Mouse (Mus musculus): ENCODE results near the gene Efcc1.

Gene Efcc1

DNA sequence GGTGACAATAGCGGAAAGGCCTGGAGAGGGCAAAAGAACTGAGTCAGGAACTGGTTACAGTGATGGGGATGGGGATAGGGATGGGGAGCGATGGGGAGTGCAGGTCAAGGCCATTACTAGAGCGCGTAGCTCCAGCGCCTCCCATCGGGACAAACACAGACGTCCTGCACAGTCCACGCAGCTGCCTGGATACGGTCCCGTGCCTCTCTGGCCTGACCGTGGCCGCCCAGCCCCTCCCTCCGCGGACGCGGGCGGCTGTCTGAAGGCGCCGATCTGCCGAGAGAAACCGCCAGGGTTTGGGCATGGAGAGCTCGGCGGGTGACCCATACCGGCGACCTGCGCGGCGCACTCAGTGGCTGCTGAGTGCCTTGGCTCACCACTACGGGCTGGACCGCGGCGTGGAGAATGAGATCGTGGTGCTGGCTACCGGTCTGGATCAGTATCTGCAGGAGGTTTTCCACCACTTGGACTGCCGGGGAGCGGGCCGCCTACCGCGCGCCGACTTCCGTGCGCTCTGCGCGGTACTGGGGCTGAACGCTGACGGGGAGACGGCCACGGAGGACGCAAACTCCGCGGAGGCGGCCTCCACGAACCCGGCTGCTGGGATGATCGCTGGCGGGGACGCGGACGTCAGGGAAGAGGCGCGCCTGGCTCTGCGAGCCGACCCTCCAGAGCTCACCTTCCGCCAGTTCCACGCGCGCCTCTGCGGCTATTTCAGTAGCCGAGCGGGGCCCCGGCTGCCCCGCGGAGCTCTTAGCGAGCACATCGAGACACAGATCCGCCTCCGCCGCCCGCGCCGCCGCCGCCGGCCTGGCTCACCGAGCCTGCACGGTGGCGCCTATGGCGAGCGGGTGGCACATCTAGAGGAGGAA, at the start of gene Efcc1:
Gene Efcc1 (plus strand): TSS at position 279 of the 872 bp plus-strand sequence.
- in situ Hi-C loops (cut with MseI, MboI), result no loop called here

GRCm38 (mm10) chr6:87695947-87696346, 34.7 kb upstream of the Efcc1 start:
- in situ Hi-C loops (cut with MseI, MboI), result no loop called here

- in situ Hi-C loops (cut with MseI, MboI), result no loop called here
These were observed 34.1 kb upstream of the Efcc1 start for GRCm38 (mm10) chr6:87696544-87696943.

- in situ Hi-C loops (cut with MseI, MboI), result no loop called here
These were observed 24.4 kb upstream of the Efcc1 start for GRCm38 (mm10) chr6:87706246-87706645.

- in situ Hi-C loops (cut with MseI, MboI), result no loop called here
These were observed 18.4 kb upstream of the Efcc1 start for GRCm38 (mm10) chr6:87712311-87712710.

- in situ Hi-C loops (cut with MseI, MboI), result no loop called here
These were observed 16.6 kb upstream of the Efcc1 start for GRCm38 (mm10) chr6:87714091-87714490.

- in situ Hi-C loops (cut with MseI, MboI), result no loop called here
These were observed 8.0 kb upstream of the Efcc1 start for GRCm38 (mm10) chr6:87722631-87723030.

DNA sequence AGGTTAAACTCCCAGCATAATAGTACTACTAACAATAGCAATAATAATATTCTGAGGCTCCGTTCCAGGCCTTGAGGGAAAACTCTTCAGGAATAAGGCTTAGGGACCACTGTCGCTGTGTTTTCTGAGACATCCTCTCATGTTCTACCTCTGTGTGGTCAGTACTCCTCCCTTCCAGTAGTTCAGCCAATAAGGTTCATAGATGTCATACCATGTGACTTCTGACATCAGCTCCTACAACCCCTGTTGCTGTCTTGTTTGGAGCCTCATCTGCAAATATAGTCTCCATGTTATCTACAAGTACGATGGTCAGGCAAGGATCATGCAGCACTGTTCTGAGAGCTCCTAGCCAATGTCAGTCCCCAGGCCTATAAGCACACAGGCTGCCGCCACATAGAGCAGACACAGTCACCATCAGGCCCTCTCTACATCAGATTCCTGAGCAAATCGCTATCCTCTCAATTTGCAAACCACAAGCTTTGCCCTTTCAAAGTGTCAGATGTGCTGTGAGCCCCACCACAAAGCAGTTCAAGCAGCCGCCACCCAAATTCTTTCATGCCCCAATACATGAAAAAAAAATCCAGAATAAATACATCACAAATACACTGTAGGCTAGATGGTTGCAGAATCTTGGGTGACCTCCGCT, 5.3 kb upstream of the Efcc1 start:
- in situ Hi-C loops (cut with MseI, MboI), result no loop called here

GRCm38 (mm10) chr6:87728102-87728501, 2.6 kb upstream of the Efcc1 start:
- in situ Hi-C loops (cut with MseI, MboI), result no loop called here

GRCm38 (mm10) chr6:87730141-87730540, 528 bp upstream of the Efcc1 start:
- in situ Hi-C loops (cut with MseI, MboI), result no loop called here

- in situ Hi-C loops (cut with MseI, MboI), result no loop called here
These were observed 910 bp downstream of the Efcc1 start for GRCm38 (mm10) chr6:87731463-87732095.

- in situ Hi-C loops (cut with MseI, MboI), result no loop called here
These were observed 1.7 kb downstream of the Efcc1 start for GRCm38 (mm10) chr6:87732151-87733011.

- in situ Hi-C loops (cut with MseI, MboI), result no loop called here
These were observed 2.7 kb downstream of the Efcc1 start for GRCm38 (mm10) chr6:87733131-87733930.

- in situ Hi-C loops (cut with MseI, MboI), result no loop called here
These were observed 3.5 kb downstream of the Efcc1 start for GRCm38 (mm10) chr6:87734136-87734535.

DNA sequence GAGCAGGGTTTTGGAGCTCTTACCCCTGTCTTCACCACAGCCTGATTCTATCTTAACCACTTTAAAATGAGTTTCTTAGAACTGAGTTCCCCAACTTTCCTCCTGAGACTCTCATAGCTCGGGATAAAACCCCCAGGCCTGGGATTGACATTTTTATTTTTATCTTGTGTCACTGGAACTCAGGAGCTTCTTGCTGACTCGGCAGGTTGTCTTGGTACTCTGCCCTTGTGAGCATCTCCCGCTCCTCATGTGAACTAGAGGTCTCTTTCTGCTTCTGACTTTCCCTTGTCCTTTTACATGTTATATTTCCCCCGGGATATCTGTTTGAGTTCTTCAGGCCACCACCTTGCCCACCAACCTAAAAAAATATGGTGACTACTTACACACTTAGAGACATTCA, 6.3 kb downstream of the Efcc1 start:
- in situ Hi-C loops (cut with MseI, MboI), result no loop called here

GRCm38 (mm10) chr6:87737921-87738626, 7.4 kb downstream of the Efcc1 start:
- in situ Hi-C loops (cut with MseI, MboI), result no loop called here

DNA sequence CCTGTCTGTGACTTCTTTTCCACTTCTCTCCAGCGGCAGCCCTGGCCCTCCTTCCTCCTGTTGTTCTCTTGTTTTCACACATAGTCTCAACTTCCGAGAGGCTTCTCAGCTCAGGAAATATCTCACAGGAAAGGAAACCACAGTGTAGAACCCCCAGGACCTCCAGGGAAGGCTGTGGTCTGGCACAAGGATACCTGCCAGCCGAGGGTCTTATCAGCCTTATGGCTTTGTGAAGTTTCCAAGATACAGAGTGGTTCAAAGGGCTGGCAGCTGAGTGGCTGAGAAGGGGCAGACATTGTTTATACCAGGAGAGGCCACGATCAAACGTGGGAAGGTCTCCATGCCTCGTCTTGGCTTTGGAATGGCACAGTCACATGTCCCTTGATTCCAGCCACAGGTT, 9.2 kb downstream of the Efcc1 start:
- in situ Hi-C loops (cut with MseI, MboI), result no loop called here

GRCm38 (mm10) chr6:87740496-87740895, 9.8 kb downstream of the Efcc1 start:
- in situ Hi-C loops (cut with MseI, MboI), result no loop called here

DNA sequence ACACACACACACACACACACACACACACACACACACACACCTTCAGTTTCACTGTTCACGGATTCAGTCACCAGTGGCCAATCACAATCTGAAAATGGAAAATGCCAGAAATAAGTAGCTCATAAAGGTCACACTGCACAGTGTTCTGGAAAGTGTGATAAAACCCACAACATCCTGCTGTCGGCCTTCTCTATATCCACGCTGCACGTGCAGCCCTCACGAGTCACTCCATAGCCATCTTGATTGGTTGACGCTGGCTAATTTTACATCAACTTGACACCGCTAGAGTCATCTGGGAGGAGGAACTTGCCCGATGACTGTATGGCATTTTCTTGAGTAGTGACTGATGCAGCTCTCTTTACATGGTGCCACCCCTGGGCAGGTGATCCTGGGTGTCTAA, 11.3 kb downstream of the Efcc1 start:
- in situ Hi-C loops (cut with MseI, MboI), result no loop called here

- in situ Hi-C loops (cut with MseI, MboI), result no loop called here
These were observed 12.1 kb downstream of the Efcc1 start for GRCm38 (mm10) chr6:87742804-87743203.

All from mouse trophoblast stem cell (cell line).